Comparison of ENCODE assay signal across 15 mouse cellular contexts in the genomic region with DNA sequence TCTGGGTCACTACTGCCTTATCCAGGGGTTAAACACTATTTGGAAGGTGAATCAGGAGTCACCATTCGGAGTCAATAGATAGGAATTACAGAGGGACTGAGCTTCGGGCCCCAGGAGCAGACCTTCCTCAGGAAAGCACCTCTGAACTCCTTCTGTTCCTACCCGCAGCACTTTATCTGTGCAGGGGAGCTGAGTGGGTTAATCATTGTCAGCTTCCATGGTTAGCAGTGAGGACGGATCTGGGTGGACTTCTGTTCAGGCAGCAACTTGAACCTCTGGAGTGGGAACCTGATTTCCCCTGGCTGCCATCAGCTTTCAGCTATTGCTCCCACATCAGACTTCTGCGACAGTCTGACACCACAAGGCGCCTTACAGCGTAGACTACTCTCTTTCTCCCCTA. TPM values are rescaled to one million over a fixed set of nuclear protein-coding genes. Genes with fewer than 3 reads are reported as not detected.
DNase-seq lines count a peak whose midpoint lies in the region; ATAC-seq and TF ChIP-seq lines count a peak whose summit lies in the region.
"Had no signal": no experiment of that assay in that cellular context is flagged by ENCODE, and none has a peak within 500 bp of the region (broad histone marks: within the 10 kb centered on the region; RNA-seq: fewer than 3 reads in every experiment).

No protein-coding gene starts in this region.

- intact Hi-C loops in heart, postnatal 25 days (cut with DNase I): no loop called here

- H3K4me1 ChIP-seq in lung, embryonic 14.5 days (ENCODE audit: insufficient read depth): no peaks in the 10 kb centered on the region
- H3K4me1 ChIP-seq in intestine, postnatal 0 days (replicated peaks; ENCODE audit: control insufficient read depth, insufficient read depth, low read length): peaks cover 11% of the 10 kb centered on the region; the same call in 1 of the 2 replicates
- H3K4me1 ChIP-seq in kidney, embryonic 16.5 days (ENCODE audit: insufficient read depth, low read length): peaks cover 25% of the 10 kb centered on the region
- peaks cover 13% of the 10 kb centered on the region; the same call in 1 of the 2 replicates for H3K4me1 ChIP-seq in liver, embryonic 15.5 days (replicated peaks)
- H3K4me1 ChIP-seq: midbrain, embryonic 12.5 days; neural tube, embryonic 15.5 days had no signal

- H3K9ac ChIP-seq in lung, embryonic 14.5 days: no peak overlapping the region
- no peak overlapping the region for H3K9ac ChIP-seq in intestine, postnatal 0 days (ENCODE audit: low read depth, low read length)
- no peak overlapping the region for H3K9ac ChIP-seq in kidney, embryonic 16.5 days (replicated peaks; ENCODE audit: low read length)
- no peak overlapping the region for H3K9ac ChIP-seq in liver, embryonic 15.5 days
- H3K9ac ChIP-seq: midbrain, embryonic 12.5 days; neural tube, embryonic 15.5 days had no signal

- H3K27ac ChIP-seq in lung, embryonic 14.5 days (ENCODE audit: low read depth): no peak overlapping the region
- peak overlapping the region; percentile 54 for H3K27ac ChIP-seq in intestine, postnatal 0 days (ENCODE audit: low read depth, low read length)
- H3K27ac ChIP-seq in kidney, embryonic 16.5 days (ENCODE audit: low read length): peak overlapping the region; percentile 81
- H3K27ac ChIP-seq in liver, embryonic 15.5 days (replicated peaks): peak overlapping the region; percentile 68
- H3K27ac ChIP-seq: hindbrain, embryonic 10.5 days; macrophage; midbrain, embryonic 12.5 days; neural tube, embryonic 15.5 days had no signal

- no peak for ATAC-seq in lung, embryonic 14.5 days (ENCODE audit: insufficient read depth)
- ATAC-seq in intestine, postnatal 0 days: 0 out of 2 replicates have a peak, but pooled peaks have one; percentile 19
- ATAC-seq in kidney, embryonic 16.5 days (ENCODE audit: low FRiP score, low TSS enrichment): peak; percentile 80; the same call in 1 of the 2 replicates
- peak; percentile 31; the same call in 1 of the 2 replicates for ATAC-seq in liver, embryonic 15.5 days (ENCODE audit: insufficient read depth)

- DNase-seq in lung, embryonic 14.5 days: peak; percentile 22
- DNase-seq in lung, postnatal 10 days: no peak
- no peak for DNase-seq in heart, postnatal 25 days (ENCODE audit: low spot score)
- no peak for DNase-seq in retina, postnatal 1 day
- no peak for DNase-seq in layer of hippocampus, adult 9-11 months
- DNase-seq: adrenal gland, adult 2 months; cerebellum, postnatal 10 days had no signal

- no peak overlapping the region for H3K4me2 ChIP-seq in lung, embryonic 14.5 days
- H3K4me2 ChIP-seq in intestine, postnatal 0 days (replicated peaks; ENCODE audit: low read depth): peak overlapping the region; percentile 27; the same call in 1 of the 2 replicates
- H3K4me2 ChIP-seq in kidney, embryonic 16.5 days (replicated peaks; ENCODE audit: low read depth, low read length): no peak overlapping the region
- H3K4me2 ChIP-seq in liver, embryonic 15.5 days: no peak overlapping the region
- H3K4me2 ChIP-seq: midbrain, embryonic 12.5 days; neural tube, embryonic 15.5 days had no signal

- WGBS in lung, embryonic 14.5 days: 51% methylated on average over 7 of the region's 7 CpGs
- 36% methylated on average over 7 of the region's 7 CpGs for WGBS in intestine, postnatal 0 days
- 47% methylated on average over 7 of the region's 7 CpGs for WGBS in kidney, embryonic 16.5 days
- 56% methylated on average over 7 of the region's 7 CpGs for WGBS in liver, embryonic 15.5 days (ENCODE audit: insufficient replicate concordance)

- H3K36me3 ChIP-seq in lung, embryonic 14.5 days (ENCODE audit: insufficient read depth): no peaks in the 10 kb centered on the region
- H3K36me3 ChIP-seq in intestine, postnatal 0 days (ENCODE audit: control insufficient read depth, insufficient read depth): peaks cover 7% of the 10 kb centered on the region; the same call in 1 of the 2 replicates
- H3K36me3 ChIP-seq in kidney, embryonic 16.5 days (ENCODE audit: insufficient read depth, low read length): no peaks in the 10 kb centered on the region
- no peaks in the 10 kb centered on the region for H3K36me3 ChIP-seq in liver, embryonic 15.5 days (replicated peaks)
- H3K36me3 ChIP-seq: hindbrain, embryonic 10.5 days; midbrain, embryonic 12.5 days; neural tube, embryonic 15.5 days had no signal

- no peaks in the 10 kb centered on the region for H3K9me3 ChIP-seq in lung, embryonic 14.5 days (ENCODE audit: low read depth, low read length)
- H3K9me3 ChIP-seq in intestine, postnatal 0 days (ENCODE audit: control insufficient read depth): no peaks in the 10 kb centered on the region
- no peaks in the 10 kb centered on the region for H3K9me3 ChIP-seq in kidney, embryonic 16.5 days (ENCODE audit: low read length)
- H3K9me3 ChIP-seq in liver, embryonic 15.5 days (replicated peaks): no peaks in the 10 kb centered on the region
- H3K9me3 ChIP-seq: hindbrain, embryonic 10.5 days; midbrain, embryonic 12.5 days; neural tube, embryonic 15.5 days had no signal

- H3K4me3 ChIP-seq in lung, embryonic 14.5 days (ENCODE audit: low read depth, low read length): no peak overlapping the region
- H3K4me3 ChIP-seq in intestine, postnatal 0 days (ENCODE audit: low read depth, low read length): no peak overlapping the region
- no peak overlapping the region for H3K4me3 ChIP-seq in kidney, embryonic 16.5 days (ENCODE audit: low read length)
- H3K4me3 ChIP-seq in liver, embryonic 15.5 days (replicated peaks): no peak overlapping the region
- H3K4me3 ChIP-seq: hindbrain, embryonic 10.5 days; midbrain, embryonic 12.5 days; myocyte; neural tube, embryonic 15.5 days had no signal

- no peak for TF ChIP-seq CTCF in lung, embryonic 14.5 days (IDR thresholded peaks at IDR 0.05; ENCODE audit: low read depth)
- TF ChIP-seq CTCF in intestine, postnatal 0 days (IDR thresholded peaks at IDR 0.05; ENCODE audit: low read depth): no peak

- H3K27me3 ChIP-seq in lung, embryonic 14.5 days (ENCODE audit: insufficient read depth, low read length): no peaks in the 10 kb centered on the region
- no peaks in the 10 kb centered on the region for H3K27me3 ChIP-seq in intestine, postnatal 0 days (replicated peaks; ENCODE audit: control insufficient read depth, insufficient read depth, low read length)
- no peaks in the 10 kb centered on the region for H3K27me3 ChIP-seq in kidney, embryonic 16.5 days (ENCODE audit: insufficient read depth, low read length)
- H3K27me3 ChIP-seq in liver, embryonic 15.5 days: no peaks in the 10 kb centered on the region
- H3K27me3 ChIP-seq: midbrain, embryonic 12.5 days; neural tube, embryonic 15.5 days had no signal

RNA-seq across cellular contexts. Expression of gene Slc3a1, which starts 12.7 kb away (rescaled TPM):
- polyA plus RNA-seq in lung, embryonic 14.5 days (2014; fragmentation: Nextera tagmentation; extraction: Ambion mirVana): 0.15 and 0.18 TPM in 2 replicates
- polyA plus RNA-seq in intestine, postnatal 0 days (2015; fragmentation: Nextera tagmentation; extraction: Ambion mirVana): 121 and 130 TPM in 2 replicates
- 31.8 and 42.0 TPM in 2 replicates for polyA plus RNA-seq in kidney, embryonic 16.5 days (2015; fragmentation: Nextera tagmentation; extraction: Ambion mirVana)
- 2.1 and 4.3 TPM in 2 replicates for polyA plus RNA-seq in liver, embryonic 15.5 days (2015; fragmentation: Nextera tagmentation; extraction: Ambion mirVana)
- total RNA-seq in heart, postnatal 25 days (2021): not detected
- polyA plus RNA-seq: macrophage had no signal

RNA-seq across cellular contexts. Expression of gene Prepl, which starts 49.1 kb away (rescaled TPM):
- 26.1 and 28.0 TPM in 2 replicates for polyA plus RNA-seq in lung, embryonic 14.5 days (2014; fragmentation: Nextera tagmentation; extraction: Ambion mirVana)
- polyA plus RNA-seq in intestine, postnatal 0 days (2015; fragmentation: Nextera tagmentation; extraction: Ambion mirVana): 13.7 and 13.8 TPM in 2 replicates
- polyA plus RNA-seq in kidney, embryonic 16.5 days (2015; fragmentation: Nextera tagmentation; extraction: Ambion mirVana): 33.0 and 36.5 TPM in 2 replicates
- polyA plus RNA-seq in liver, embryonic 15.5 days (2015; fragmentation: Nextera tagmentation; extraction: Ambion mirVana): 7.0 TPM in 2 replicates
- 100 to 1,000 TPM; 147 to 152 TPM for total RNA-seq in heart, postnatal 25 days (2021)

RNA-seq across cellular contexts. Expression of gene Camkmt, which starts 49.4 kb away (rescaled TPM):
- 11.7 and 12.7 TPM in 2 replicates for polyA plus RNA-seq in lung, embryonic 14.5 days (2014; fragmentation: Nextera tagmentation; extraction: Ambion mirVana)
- polyA plus RNA-seq in intestine, postnatal 0 days (2015; fragmentation: Nextera tagmentation; extraction: Ambion mirVana): 7.7 and 9.2 TPM in 2 replicates
- 14.9 and 15.2 TPM in 2 replicates for polyA plus RNA-seq in kidney, embryonic 16.5 days (2015; fragmentation: Nextera tagmentation; extraction: Ambion mirVana)
- 2.7 and 3.0 TPM in 2 replicates for polyA plus RNA-seq in liver, embryonic 15.5 days (2015; fragmentation: Nextera tagmentation; extraction: Ambion mirVana)
- 1 to 10 TPM; 2.2 to 2.5 TPM for total RNA-seq in heart, postnatal 25 days (2021)
